Mouse (Mus musculus) cerebellum, adult 8-10 months (tissue): Measurements from ENCODE around the gene Flt3.
A peak's percentile ranks its signal among the peaks of the same experiment; 100 is the strongest.

Experiments
- DNase-seq: peaks from one replicate; pipeline ENCODE4 v3.0.0; 2022

Flt3 gene

DNA sequence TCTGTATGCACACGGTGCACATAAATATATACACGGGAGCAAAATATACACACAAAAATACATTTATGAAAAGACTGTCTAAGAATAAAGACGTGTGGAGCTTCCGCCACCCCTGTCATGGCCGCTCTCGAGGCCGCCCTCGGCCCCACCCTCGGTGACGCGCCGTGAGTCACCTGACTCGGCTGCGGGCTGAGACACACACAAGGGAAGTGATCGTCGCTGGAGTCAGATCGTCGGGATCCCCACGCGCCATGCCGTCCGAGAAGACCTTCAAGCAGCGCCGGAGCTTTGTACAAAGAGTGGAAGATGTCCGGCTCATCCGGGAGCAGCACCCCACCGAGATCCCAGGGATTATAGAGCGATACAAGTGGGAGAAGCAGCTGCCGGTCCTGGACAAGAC lies 8.4 kb upstream of the Flt3 start:
- no peak for DNase-seq

DNA sequence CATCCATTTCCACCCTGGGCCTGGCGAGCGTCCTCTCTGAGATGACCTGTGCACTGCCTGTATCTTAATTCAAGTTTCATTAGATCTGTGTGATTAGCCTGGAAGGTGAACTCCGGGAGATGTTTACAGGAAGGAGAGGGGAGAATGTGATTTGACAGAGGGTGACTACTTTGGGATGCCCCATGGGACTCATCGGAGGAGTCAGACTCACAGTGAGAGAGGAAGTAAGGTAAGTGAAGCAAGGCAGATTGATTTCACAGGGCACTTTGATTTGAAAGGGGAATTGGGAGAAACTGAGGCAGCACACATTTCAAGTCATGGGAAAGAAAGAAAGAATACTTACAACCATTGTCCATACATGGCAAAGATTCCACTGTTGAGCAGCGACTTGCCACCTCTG lies 5.8 kb upstream of the Flt3 start:
- no peak for DNase-seq

DNA sequence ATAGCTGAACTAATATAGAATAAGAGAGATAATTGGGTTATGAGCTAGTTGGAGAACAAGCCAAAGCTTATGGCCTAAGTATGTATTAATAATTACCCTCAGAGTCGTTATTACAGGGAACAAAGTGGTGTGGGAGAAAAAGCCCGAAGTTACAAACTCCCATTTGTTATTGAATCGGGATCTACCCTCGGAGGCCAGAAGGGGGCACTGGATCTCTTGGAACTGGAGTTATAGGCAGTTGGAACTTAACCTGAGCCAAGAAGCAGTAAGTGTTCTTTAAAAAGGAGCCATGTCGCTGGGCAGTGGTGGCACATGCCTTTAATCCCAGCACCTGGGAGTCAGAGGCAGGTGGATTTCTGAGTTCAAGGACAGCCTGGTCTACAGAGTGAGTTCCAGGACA lies 2.2 kb upstream of the Flt3 start:
- DNase-seq: peak; percentile 70

DNA sequence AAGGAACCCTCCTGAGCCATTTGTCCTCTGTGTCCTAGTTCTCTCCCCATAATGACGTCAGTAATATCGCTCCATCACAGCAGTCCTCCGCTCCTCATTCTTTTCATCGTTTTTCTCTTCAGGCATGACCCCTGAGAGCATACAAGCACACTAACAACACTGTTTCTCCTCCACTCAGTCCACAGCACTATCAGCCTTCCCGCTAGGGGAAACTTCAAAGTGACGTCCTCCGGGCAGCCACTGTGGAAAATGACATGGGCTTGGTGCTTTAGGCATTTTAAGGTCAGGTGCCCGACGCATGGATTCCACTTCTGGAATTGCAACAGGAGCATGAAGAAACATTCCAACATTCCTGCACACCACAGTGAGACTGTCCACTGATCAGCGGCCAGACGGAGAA lies 735 bp upstream of the Flt3 start:
- DNase-seq: no peak

DNA sequence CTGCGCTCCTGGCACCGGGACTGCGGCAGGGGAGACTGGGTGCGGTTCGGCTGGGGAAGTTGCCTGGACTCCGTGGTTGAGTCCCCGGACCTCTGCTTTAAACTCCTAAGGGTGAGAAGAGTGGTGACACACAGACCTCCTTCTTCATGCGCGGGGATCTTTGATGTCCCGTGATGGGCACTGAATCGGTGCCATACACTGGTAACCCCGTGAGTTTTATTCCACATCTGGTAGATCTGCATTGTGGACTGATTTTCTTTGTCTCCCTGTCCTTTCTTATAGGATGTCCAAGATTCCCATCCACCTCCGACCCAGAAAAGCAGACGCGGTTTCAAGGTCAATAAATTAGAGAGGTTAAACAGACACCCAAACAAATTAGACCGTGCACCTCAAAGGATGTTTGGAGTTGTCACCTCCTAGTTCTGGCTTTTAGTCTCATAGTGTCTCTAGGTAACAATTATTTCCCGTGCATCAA lies 253 bp upstream of the Flt3 start:
- DNase-seq: no peak

DNA sequence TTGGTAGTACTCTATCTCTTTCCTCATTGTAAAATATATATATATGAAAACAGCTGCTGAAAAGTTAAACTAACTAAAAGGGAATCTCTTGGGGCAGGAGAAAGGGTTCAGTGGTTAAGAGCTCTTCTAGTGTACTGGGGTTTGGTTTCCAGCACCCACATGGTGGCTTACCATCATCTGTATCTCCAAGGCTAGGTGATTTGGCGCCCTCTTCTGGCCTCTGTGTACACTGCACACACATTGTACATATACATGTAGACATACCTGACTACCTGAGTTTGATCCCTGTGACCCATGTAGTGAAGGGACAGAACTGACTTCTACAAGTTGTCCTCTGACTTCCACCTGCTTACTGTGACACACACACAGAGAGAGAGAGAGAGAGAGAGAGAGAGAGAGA lies 5.2 kb downstream of the Flt3 start:
- DNase-seq: no peak

DNA sequence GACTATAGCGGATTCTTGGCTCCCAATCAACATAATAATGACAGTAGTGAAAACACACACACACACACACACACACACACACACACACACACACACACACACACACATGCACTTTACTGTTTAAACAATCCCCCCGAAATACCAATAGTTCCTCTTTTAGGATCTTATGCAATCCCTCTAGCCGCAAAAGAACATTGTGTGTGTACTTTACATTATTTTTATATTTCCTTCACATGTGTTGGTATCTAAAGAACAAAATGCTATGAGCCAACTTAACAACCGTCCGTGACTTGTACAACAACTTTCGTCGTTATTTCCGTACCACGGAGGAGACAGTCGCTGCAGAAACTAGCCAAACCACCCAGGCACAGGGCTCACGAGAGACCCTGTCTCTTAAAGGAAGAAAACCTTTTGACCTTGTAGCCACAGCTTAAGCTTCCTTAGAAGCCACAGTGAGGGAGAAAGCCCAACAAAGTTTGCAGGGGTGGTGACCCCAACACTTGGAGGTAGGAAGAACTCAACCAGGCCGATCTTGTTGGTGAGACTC lies 7.5 kb downstream of the Flt3 start:
- no peak for DNase-seq

DNA sequence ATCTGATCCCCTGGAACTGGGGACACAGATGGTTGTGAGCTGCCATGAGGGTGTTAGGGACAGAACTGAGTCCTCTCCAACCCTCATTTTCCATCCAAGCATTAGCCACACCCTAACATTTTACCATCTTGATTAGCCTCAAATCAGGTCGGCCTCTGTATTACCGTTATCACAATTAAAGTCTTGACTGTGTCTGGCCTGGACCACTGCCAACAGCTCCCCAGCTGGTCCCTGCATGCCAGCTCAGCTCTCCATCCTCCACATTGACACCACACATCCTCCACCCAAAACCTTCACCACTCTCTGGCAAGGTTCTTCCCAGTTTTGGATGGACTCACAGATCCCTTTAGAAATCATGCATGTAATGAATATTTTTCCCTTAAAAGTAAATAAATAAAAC lies 9.5 kb downstream of the Flt3 start:
- no peak for DNase-seq

DNA sequence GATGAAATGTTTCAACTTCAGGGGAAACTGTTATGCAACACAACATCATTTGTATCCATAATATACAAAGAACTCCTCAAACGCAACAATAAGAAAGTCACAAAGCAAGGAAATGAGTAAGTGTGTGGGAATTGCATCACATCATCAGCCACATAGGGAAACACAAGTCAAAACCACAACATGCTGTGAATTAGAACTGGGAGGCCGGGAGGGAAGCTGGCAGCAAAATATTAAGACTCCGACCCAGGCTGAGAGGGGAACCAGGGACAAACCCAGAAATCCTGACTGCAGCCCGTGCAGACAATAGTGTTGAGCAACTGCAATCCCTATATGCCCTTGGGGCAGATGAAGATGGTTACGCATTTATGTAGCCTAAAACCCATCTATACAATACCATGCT lies 11.2 kb downstream of the Flt3 start:
- DNase-seq: no peak

DNA sequence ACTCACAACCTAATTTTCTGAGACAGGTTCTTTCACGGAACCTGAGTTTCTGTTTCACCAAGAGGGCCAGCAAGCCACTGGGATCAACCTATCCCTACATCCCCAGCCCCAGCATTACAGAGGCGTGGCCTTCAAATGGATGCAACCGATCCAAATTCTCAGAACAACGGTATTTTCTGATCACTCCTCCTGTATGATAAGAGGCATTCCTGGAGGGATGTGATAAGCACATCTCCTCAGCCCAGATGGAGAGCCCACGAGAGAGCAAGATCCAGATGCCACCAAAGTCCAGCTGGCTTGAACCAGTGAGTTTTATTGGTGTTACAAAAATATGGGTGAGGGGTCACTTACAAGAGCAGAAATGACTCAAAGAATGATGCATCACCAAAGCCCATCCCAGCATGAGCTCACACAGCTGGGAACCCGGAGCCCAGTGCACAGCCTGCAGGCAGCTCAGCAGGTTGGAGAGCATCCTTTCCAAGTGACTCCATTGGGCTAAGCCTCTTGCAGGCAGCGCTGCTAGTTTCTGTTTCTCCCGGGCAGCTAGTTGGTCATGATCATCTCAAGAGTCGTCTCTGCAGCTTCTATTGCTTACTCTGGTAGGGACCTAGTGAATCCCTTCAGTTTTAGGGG lies 11.8 kb downstream of the Flt3 start:
- DNase-seq: no peak

DNA sequence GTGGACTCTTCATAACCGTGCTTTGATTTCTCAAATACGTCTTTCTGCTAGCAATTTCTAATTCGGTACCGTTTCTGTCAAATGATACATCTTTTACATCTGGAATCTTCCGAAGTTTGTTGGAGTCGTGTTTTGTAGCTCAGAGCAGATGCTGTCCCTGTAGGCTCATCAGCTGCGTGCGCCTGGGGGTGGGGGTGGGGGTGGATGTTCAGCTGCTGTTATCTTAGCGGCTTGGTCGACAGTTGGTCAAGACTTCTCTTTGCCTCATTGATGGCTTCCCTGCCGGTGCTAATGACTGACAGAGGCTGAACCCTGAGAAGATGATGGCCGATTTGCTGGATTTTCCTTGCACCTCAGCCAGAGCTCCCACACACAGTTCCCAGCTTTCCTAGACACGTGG lies 13.4 kb downstream of the Flt3 start:
- no peak for DNase-seq

DNA sequence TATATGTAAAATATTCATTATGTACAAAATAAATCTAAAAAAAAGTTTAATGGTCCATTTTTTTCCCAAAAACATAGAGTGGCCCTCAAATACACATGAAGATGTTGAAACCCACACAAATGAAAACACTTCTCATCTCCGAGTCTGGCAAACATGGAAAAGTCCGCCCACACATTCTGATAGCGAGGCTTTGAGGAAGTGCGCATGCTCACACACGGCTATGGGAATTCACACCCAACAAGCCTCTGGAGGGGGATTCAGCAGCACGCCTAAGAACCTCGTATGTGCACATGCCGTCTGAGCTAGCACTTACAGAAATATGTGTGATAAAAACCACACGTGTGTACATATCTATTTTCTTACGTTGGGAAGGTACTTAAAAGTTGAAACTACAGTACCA lies 18.9 kb downstream of the Flt3 start:
- no peak for DNase-seq

DNA sequence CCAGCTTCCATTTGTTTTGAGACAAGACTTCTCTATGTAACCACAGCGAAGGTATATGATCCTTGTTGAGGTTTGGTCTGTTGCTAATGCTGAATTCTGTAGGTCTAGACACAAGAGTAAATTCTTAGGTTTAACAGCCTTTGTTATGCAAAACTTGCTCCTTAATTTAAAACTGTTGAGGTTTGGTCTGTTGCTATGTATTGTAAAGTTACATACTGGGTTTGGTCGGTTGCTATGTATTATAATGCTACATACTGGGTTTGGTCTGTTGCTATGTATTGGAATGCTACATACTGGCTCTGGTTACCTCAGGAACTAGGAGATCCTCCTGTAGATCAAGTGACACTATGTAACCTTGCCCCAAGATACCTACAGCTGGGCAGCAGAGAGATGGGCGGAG lies 20.8 kb downstream of the Flt3 start:
- DNase-seq: no peak

DNA sequence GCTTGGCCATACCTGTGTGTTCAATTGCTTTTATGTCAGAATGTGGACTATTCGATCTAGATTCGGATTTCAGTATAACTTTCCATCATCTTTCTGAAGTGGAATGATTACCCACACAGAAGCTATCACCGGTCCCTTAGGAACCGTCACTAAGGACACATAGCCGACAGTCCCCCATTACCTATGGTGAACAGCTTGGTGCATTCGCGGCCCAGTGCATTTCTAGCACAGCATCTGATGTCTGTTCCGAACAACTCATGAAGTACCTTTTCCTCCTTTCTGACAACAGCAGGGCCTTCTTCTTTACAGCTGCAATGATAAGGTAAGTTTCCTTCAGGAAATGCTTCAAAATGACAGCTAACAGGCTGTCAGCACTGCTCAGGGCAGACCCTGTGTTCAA lies 30.0 kb downstream of the Flt3 start:
- no peak for DNase-seq

DNA sequence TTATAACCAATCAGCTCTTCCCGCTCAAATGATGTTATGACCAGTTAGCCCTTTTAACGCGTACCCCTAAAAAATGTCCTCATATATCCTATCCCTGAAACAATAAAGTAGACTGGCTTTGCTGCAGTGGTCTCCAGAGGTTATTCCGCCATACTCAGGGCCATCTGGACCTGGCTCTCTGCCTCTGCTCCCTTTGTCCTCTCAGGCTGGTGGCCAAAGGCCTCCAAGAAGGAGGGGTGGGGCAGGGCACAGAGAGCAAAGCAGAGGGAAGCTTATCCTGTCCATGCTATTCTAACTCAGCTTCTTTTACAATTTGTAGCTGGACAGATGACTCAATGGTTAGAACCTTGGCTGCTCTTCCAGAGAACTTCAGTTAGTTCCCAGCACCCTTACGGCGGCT lies 32.1 kb downstream of the Flt3 start:
- no peak for DNase-seq

DNA sequence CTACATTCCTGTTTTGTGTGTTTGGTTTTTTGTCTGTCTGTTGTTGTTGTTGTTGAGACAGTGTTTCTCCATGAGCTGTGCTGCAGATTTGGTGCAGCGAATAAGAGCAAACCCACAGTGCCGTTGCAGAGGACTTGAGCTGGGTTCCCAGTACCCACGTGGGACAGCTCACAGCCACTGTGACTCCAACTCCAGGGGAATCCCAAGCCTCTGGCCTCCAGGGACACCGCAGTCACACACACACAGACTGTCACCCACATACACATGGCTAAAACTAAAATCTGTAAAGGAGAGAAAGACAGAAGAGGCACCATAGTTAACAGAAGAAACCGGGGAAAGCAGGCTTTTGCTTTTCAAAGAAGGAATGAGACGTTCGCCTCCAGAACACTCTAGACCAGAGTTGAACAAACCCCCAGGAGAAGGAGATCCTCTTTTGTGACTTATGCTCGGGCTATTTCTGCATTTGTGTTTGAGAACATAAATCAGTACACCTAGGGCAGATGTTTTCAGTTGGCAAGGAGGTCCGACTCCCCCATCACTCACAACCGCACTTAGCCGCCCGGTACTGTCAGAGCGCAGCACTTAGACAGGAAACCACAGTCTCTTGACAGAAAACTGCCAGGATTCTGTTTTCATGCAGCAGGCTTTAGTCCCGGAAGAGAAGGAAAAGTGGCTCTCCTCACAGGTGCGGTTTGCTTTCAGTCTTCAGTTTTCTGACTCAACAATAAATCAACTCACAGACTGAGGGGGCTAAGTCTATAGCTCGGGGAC lies 34.1 kb downstream of the Flt3 start:
- DNase-seq: no peak

DNA sequence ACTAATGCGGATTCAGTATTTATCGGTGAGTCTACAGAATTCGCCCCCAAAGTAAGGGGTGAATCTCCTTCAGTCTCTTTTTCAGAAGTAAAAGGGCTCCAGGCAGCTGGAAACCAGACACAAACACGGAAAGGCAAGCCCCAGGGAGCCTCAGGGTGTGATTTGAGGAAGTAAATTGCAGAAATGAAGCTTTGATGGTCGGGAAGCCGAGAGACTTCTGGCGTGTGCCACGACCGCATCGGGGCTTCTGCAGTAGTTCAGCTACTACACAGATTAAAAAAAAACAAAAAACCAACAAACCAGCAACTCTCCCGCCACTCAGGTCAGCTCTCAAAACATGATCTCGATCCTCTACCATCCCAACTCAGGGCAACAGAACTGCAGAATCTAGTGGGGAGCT lies 37.2 kb downstream of the Flt3 start:
- no peak for DNase-seq

DNA sequence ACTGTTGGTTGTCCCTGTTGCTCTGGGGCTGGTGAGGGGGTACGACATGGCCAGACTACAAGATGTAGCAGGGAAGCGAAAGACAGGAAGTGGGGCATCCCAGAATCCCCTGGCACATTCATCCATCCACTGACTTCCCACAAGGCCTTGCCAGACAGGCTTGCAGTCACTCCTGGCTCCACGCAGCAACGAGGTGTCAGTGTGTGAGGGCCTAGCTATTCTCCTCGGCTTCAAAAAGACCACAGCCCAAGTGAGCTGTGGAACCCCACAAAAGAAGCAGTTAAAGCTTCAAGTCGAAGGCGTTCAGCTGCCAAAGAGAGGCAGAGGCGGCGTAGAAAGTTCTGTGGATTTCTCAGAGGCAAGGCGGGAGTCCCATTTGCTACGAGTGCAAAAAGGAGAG lies 41.8 kb downstream of the Flt3 start:
- no peak for DNase-seq

DNA sequence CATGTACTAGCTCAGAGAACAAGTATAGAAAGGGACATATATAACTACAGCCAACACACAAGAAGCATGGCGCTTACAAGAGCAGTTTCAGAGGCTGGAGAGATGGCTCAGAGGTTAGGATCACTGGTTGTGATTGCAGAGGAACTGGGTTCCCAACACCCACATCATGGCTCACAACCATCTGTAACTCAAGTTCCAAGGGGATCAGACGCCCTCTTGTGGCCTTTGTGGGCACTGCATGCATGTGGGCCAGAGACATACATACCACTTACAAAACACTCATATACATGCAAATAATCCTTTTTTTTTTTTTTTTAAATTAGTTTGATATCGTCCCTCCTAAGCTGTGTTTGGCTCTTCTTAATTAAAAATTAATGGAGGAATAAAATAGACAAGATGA lies 42.8 kb downstream of the Flt3 start:
- DNase-seq: peak; percentile 9

DNA sequence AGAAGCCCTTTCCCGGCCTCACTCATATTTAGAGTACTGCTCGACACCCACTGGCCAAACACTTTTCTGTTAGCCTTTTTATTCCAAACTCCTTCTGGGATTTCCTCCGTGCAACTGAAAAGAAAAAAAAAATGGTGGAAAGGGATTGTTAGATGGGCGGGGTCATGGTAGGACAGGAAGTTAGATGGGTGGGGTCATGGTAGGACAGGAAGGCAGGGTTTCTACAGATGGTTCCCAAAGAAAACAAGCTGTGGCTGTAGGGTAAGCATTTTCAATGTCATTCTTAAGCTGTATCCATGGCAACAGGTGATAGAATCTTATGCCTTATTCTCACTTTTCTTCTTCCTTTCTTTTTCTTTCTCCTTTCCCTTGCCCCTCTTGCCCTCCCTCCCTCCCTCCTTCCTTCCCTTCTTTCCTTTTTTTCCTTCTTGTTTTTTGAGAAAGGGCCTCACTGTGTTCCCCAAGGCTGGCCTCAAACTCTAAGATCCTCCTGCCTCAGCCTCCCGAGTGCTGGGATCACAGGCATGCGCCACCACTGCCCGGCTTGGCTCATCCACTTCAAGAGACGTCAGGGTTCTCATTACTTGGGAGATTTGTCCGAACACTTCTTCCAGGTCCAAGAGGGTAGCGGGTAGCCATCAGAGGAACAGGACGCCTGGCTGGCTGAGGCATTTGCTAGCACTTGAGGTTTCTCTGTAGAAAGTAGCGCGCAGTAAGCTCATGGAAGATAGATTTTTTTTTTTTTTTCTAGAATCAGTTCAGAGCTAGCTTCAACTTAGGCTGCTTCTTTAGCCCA lies 43.8 kb downstream of the Flt3 start:
- DNase-seq: no peak

DNA sequence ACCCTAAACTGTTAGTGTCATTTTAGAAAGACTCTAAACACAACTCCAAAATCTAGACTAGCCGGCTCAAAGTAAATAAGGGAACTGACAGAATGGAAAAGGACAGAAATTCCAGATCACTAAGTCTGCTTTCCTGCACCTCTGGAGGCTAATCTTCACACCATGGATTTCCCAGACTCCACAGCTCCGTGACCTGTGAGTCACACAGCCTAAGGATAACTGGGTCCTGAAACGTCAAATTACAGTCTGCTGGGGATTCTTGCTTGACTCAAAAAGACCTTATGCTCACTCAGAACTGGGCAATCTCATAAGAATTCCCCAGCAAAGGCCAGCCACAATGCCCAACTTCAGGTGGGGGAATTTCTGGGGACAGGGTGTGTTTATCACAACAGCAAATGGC lies 44.5 kb downstream of the Flt3 start:
- DNase-seq: no peak

DNA sequence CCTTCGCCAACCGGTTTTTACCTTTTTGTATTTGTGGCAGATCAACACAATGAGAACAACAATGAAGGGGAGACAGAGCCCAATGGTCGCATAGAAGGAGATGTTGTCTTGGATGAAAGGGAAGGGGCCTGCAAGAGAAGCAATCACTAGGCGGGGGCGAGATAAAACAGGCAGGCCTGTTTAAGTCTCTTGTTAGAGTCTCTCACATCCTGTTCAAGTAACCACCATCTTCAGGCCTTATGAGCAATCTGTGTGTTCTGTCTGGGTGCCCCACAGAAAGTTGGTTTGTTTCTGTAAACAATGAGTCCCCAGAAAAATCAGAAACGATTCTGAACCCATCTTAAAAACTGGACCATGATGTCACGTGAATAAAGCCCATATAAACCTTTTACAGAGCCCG lies 45.3 kb downstream of the Flt3 start:
- no peak for DNase-seq

DNA sequence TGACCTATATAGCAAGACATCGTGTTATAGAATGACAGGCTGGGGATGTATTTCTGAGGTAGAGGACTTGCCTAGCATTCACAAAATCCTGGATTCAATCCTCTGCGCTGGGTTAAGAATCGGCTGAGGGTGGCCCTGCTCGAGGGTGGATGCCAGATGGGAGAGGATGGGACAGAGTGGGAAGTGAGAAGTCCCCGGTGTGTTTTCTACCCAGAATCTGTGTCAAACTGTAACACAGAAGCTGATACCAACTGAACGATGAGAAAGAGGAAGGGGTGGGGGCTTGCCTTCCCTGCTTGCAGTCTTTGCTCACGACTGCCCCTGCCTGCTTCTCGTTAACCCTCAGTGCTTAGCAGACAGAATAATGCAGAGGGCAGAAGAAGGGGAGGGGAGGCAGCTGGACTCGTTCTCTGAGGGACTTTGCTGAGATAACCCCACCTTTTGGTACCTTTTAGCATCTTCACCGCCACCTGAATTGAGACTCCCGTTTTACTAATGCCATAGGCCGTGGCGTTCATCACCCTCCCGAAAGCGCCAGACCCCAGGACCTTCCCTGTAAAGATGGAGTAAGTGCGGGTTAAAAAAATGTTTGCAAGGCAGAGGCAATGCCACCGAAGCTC lies 46.0 kb downstream of the Flt3 start:
- no peak for DNase-seq
